Mouse (Mus musculus) myocyte (in vitro differentiated cells): ENCODE measurements around the gene Sppl3.

Experiments
- MAX ChIP-seq: IDR thresholded peaks from one replicate; pipeline ENCODE4 v1.6.1; 2011; ENCODE audit warnings: low read depth, mild to moderate bottlenecking, control low read depth
- MYOG ChIP-seq, 3 experiments: IDR thresholded peaks; one replicate each; pipeline ENCODE4 v1.6.1; 2011; ENCODE audit warnings: control low read depth in 2 of 3, low read depth in 2 of 3, mild to moderate bottlenecking in 2 of 3; ENCODE audit not compliant: insufficient read length in 2 of 3, control insufficient read depth in 1 of 3, insufficient read depth in 1 of 3
- POLR2A ChIP-seq: IDR thresholded peaks from one replicate; pipeline ENCODE4 v1.6.1; 2011; ENCODE audit warnings: low read depth, mild to moderate bottlenecking, control low read depth, moderate library complexity; ENCODE audit not compliant: insufficient read length
- POLR2AphosphoS2 ChIP-seq: IDR thresholded peaks from one replicate; pipeline ENCODE4 v1.6.1; 2011; ENCODE audit warnings: low read depth, control low read depth; ENCODE audit not compliant: insufficient read length

DNA sequence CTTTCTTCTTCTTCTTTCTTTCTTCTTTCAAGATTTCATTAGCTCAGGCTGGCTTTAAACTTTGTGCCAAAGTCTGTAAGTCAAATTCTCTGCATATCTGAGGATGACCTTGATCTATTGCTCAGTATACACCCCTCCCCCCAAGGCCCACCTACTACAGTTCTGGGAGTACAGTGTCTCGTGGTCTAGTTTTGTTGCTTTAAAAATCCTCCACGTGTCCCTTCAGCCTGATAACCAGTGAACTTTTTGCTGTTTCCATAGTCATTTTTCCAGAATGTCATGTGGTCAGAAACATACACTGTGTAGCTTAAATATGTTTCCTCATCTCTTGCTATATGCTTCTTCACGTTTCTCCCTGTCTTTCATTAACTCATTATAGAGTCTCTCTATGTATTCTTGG lies 976 bp upstream of the Sppl3 start:
- no peak for TF ChIP-seq POLR2A
- TF ChIP-seq MAX = no peak
- no peak for TF ChIP-seq MYOG (IDR thresholded peaks at IDR 0.05; ENCODE audit: control insufficient read depth in 1 of 3, insufficient read depth in 1 of 3, insufficient read length in 2 of 3, low read depth in 2 of 3)
- TF ChIP-seq POLR2AphosphoS2 = no peak
